Mouse (Mus musculus) c-Kit-positive CD71-positive TER-119-positive erythroid progenitor cells, embryonic 14.5 days (primary cell): ENCODE data around the gene Sh3bgrl3.
A peak's percentile ranks its signal among the peaks of the same experiment; 100 is the strongest.

Experiments
- DNase-seq: peaks from one replicate; pipeline ENCODE4 v3.0.0-alpha.2; 2013; ENCODE audit warnings: low spot score

The Sh3bgrl3 gene

GRCm38 (mm10) chr4:134128983-134129362 is 384 bp upstream of the Sh3bgrl3 start:
- no peak for DNase-seq

GRCm38 (mm10) chr4:134127793-134128192 is 796 bp downstream of the Sh3bgrl3 start:
- no peak for DNase-seq

GRCm38 (mm10) chr4:134127121-134127455 is 1.5 kb downstream of the Sh3bgrl3 start:
- no peak for DNase-seq

- DNase-seq: no peak
Observed at GRCm38 (mm10) chr4:134126300-134127120, 2.1 kb downstream of the Sh3bgrl3 start.

GRCm38 (mm10) chr4:134125383-134126060 is 3.1 kb downstream of the Sh3bgrl3 start:
- no peak for DNase-seq

GRCm38 (mm10) chr4:134123680-134124551 is 4.7 kb downstream of the Sh3bgrl3 start:
- peak; percentile 57 for DNase-seq

GRCm38 (mm10) chr4:134123147-134123546 is 5.4 kb downstream of the Sh3bgrl3 start:
- DNase-seq: no peak

- no peak for DNase-seq
Observed at GRCm38 (mm10) chr4:134122281-134122680, 6.3 kb downstream of the Sh3bgrl3 start.

- no peak for DNase-seq
Observed at GRCm38 (mm10) chr4:134121571-134121970, 7.0 kb downstream of the Sh3bgrl3 start.

- no peak for DNase-seq
Observed at GRCm38 (mm10) chr4:134120916-134121315, 7.7 kb downstream of the Sh3bgrl3 start.

GRCm38 (mm10) chr4:134120192-134120805 is 8.3 kb downstream of the Sh3bgrl3 start:
- no peak for DNase-seq

- peak; percentile 54 for DNase-seq
Observed at GRCm38 (mm10) chr4:134119644-134120043, 8.9 kb downstream of the Sh3bgrl3 start.

- DNase-seq: no peak
Observed at GRCm38 (mm10) chr4:134119042-134119441, 9.5 kb downstream of the Sh3bgrl3 start.

GRCm38 (mm10) chr4:134118126-134118800 is 10.3 kb downstream of the Sh3bgrl3 start:
- DNase-seq: no peak

- DNase-seq: no peak
Observed at GRCm38 (mm10) chr4:134117012-134117411, 11.6 kb downstream of the Sh3bgrl3 start.

- DNase-seq: no peak
Observed at GRCm38 (mm10) chr4:134116501-134116900, 12.1 kb downstream of the Sh3bgrl3 start.

- DNase-seq: no peak
Observed at GRCm38 (mm10) chr4:134115215-134116144, 13.1 kb downstream of the Sh3bgrl3 start.

GRCm38 (mm10) chr4:134114038-134114437 is 14.6 kb downstream of the Sh3bgrl3 start:
- DNase-seq: no peak

- DNase-seq: no peak
Observed at GRCm38 (mm10) chr4:134113356-134113994, 15.1 kb downstream of the Sh3bgrl3 start.

- no peak for DNase-seq
Observed at GRCm38 (mm10) chr4:134112403-134112802, 16.2 kb downstream of the Sh3bgrl3 start.
